Mouse (Mus musculus): Measurements from ENCODE around the gene Ccdc6. TPM values are rescaled to one million over a fixed set of nuclear protein-coding genes. Genes with fewer than 3 reads are reported as not detected.

Ccdc6 gene
- polyA plus RNA-seq, 1 experiment from 2014 or later: 13.0 TPM

GRCm38 (mm10) chr10:70181279-70181972, 84.5 kb downstream of the Ccdc6 start:
- Histone ChIP-seq H3K27me3 (replicated peaks; ENCODE audit: control insufficient read depth, insufficient read depth, low read length) (no peaks in the 10 kb centered on the region), H3K9me3 (ENCODE audit: control insufficient read depth, low read length) (no peaks in the 10 kb centered on the region), H3K4me1 (ENCODE audit: control insufficient read depth, insufficient read depth, low read length) (peaks cover 11% of the 10 kb centered on the region; the same call in 1 of the 2 replicates), H3K9ac (ENCODE audit: low read depth, low read length) (no peak overlapping the region), H3K36me3 (ENCODE audit: control insufficient read depth, insufficient read depth, low read length) (no peaks in the 10 kb centered on the region), H3K4me2 (ENCODE audit: low read depth, low read length) (no peak overlapping the region), H3K4me3 (ENCODE audit: low read length) (no peak overlapping the region), H3K27ac (ENCODE audit: low read length) (no peak overlapping the region)
- ATAC-seq: no peak
- 79% methylated on average over 11 of the region's 11 CpGs for WGBS

- no peak for ATAC-seq
- Histone ChIP-seq H3K36me3 (ENCODE audit: control insufficient read depth, insufficient read depth, low read length) (0 out of 2 replicates have a peak, but pooled peaks cover 3% of the 10 kb centered on the region), H3K4me3 (ENCODE audit: low read length) (no peak overlapping the region), H3K27ac (ENCODE audit: low read length) (no peak overlapping the region), H3K27me3 (replicated peaks; ENCODE audit: control insufficient read depth, insufficient read depth, low read length) (no peaks in the 10 kb centered on the region), H3K4me2 (ENCODE audit: low read depth, low read length) (no peak overlapping the region), H3K9me3 (ENCODE audit: control insufficient read depth, low read length) (no peaks in the 10 kb centered on the region), H3K9ac (ENCODE audit: low read depth, low read length) (no peak overlapping the region), H3K4me1 (ENCODE audit: control insufficient read depth, insufficient read depth, low read length) (peaks cover 11% of the 10 kb centered on the region; the same call in 1 of the 2 replicates)
- WGBS: 66% methylated on average over 15 of the region's 15 CpGs
These were observed 86.5 kb downstream of the Ccdc6 start for GRCm38 (mm10) chr10:70183210-70184080.

GRCm38 (mm10) chr10:70186136-70186535, 89.2 kb downstream of the Ccdc6 start:
- Histone ChIP-seq H3K4me3 (ENCODE audit: low read length) (no peak overlapping the region), H3K4me2 (ENCODE audit: low read depth, low read length) (no peak overlapping the region), H3K9me3 (ENCODE audit: control insufficient read depth, low read length) (no peaks in the 10 kb centered on the region), H3K9ac (ENCODE audit: low read depth, low read length) (no peak overlapping the region), H3K27ac (ENCODE audit: low read length) (no peak overlapping the region), H3K4me1 (ENCODE audit: control insufficient read depth, insufficient read depth, low read length) (peaks cover 9% of the 10 kb centered on the region; the same call in 1 of the 2 replicates), H3K36me3 (ENCODE audit: control insufficient read depth, insufficient read depth, low read length) (peaks cover 10% of the 10 kb centered on the region), H3K27me3 (replicated peaks; ENCODE audit: control insufficient read depth, insufficient read depth, low read length) (no peaks in the 10 kb centered on the region)
- WGBS: 70% methylated on average over 9 of the region's 9 CpGs
- ATAC-seq: 0 out of 2 replicates have a peak, but pooled peaks have one; percentile 26

GRCm38 (mm10) chr10:70186586-70186985, 89.7 kb downstream of the Ccdc6 start:
- 90% methylated on average over 7 of the region's 7 CpGs for WGBS
- H3K4me3 ChIP-seq (ENCODE audit: low read length): no peak overlapping the region
- peaks cover 5% of the 10 kb centered on the region; the same call in 1 of the 2 replicates for H3K4me1 ChIP-seq (ENCODE audit: control insufficient read depth, insufficient read depth, low read length)
- no peaks in the 10 kb centered on the region for H3K27me3 ChIP-seq (replicated peaks; ENCODE audit: control insufficient read depth, insufficient read depth, low read length)
- no peaks in the 10 kb centered on the region for H3K9me3 ChIP-seq (ENCODE audit: control insufficient read depth, low read length)
- H3K27ac ChIP-seq (ENCODE audit: low read length): no peak overlapping the region
- no peak overlapping the region for H3K4me2 ChIP-seq (ENCODE audit: low read depth, low read length)
- ATAC-seq: no peak
- H3K9ac ChIP-seq (ENCODE audit: low read depth, low read length): no peak overlapping the region
- H3K36me3 ChIP-seq (ENCODE audit: control insufficient read depth, insufficient read depth, low read length): peaks cover 13% of the 10 kb centered on the region

- Histone ChIP-seq H3K9ac (ENCODE audit: low read depth, low read length) (no peak overlapping the region), H3K4me3 (ENCODE audit: low read length) (no peak overlapping the region), H3K27me3 (replicated peaks; ENCODE audit: control insufficient read depth, insufficient read depth, low read length) (no peaks in the 10 kb centered on the region), H3K36me3 (ENCODE audit: control insufficient read depth, insufficient read depth, low read length) (peaks cover 14% of the 10 kb centered on the region), H3K9me3 (ENCODE audit: control insufficient read depth, low read length) (no peaks in the 10 kb centered on the region), H3K27ac (ENCODE audit: low read length) (no peak overlapping the region), H3K4me2 (ENCODE audit: low read depth, low read length) (no peak overlapping the region), H3K4me1 (ENCODE audit: control insufficient read depth, insufficient read depth, low read length) (no peaks in the 10 kb centered on the region)
- no peak for ATAC-seq
- WGBS: 82% methylated on average over 13 of the region's 13 CpGs
These were observed 92.9 kb downstream of the Ccdc6 start for GRCm38 (mm10) chr10:70189864-70190263.

- Histone ChIP-seq H3K27me3 (replicated peaks; ENCODE audit: control insufficient read depth, insufficient read depth, low read length) (no peaks in the 10 kb centered on the region), H3K4me2 (ENCODE audit: low read depth, low read length) (no peak overlapping the region), H3K9ac (ENCODE audit: low read depth, low read length) (no peak overlapping the region), H3K36me3 (ENCODE audit: control insufficient read depth, insufficient read depth, low read length) (peaks cover 8% of the 10 kb centered on the region), H3K4me3 (ENCODE audit: low read length) (no peak overlapping the region), H3K9me3 (ENCODE audit: control insufficient read depth, low read length) (no peaks in the 10 kb centered on the region), H3K27ac (ENCODE audit: low read length) (no peak overlapping the region), H3K4me1 (ENCODE audit: control insufficient read depth, insufficient read depth, low read length) (peaks cover 7% of the 10 kb centered on the region; the same call in 1 of the 2 replicates)
- WGBS: 64% methylated on average over 9 of the region's 9 CpGs
- ATAC-seq: no peak
These were observed 97.4 kb downstream of the Ccdc6 start for GRCm38 (mm10) chr10:70194283-70194682.

- no peak overlapping the region for H3K9ac ChIP-seq (ENCODE audit: low read depth, low read length)
- H3K4me2 ChIP-seq (ENCODE audit: low read depth, low read length): no peak overlapping the region
- ATAC-seq: peak; percentile 72
- no peaks in the 10 kb centered on the region for H3K27me3 ChIP-seq (replicated peaks; ENCODE audit: control insufficient read depth, insufficient read depth, low read length)
- 67% methylated on average over 7 of the region's 7 CpGs for WGBS
- no peak overlapping the region; the same call in 1 of the 2 replicates for H3K27ac ChIP-seq (ENCODE audit: low read length)
- no peaks in the 10 kb centered on the region for H3K9me3 ChIP-seq (ENCODE audit: control insufficient read depth, low read length)
- peaks cover 4% of the 10 kb centered on the region; the same call in 1 of the 2 replicates for H3K36me3 ChIP-seq (ENCODE audit: control insufficient read depth, insufficient read depth, low read length)
- peaks cover 7% of the 10 kb centered on the region; the same call in 1 of the 2 replicates for H3K4me1 ChIP-seq (ENCODE audit: control insufficient read depth, insufficient read depth, low read length)
- H3K4me3 ChIP-seq (ENCODE audit: low read length): no peak overlapping the region
These were observed 98.4 kb downstream of the Ccdc6 start for GRCm38 (mm10) chr10:70195279-70195678.

- peak; percentile 71 for ATAC-seq
- Histone ChIP-seq H3K4me2 (ENCODE audit: low read depth, low read length) (no peak overlapping the region), H3K27ac (ENCODE audit: low read length) (no peak overlapping the region), H3K9me3 (ENCODE audit: control insufficient read depth, low read length) (no peaks in the 10 kb centered on the region), H3K36me3 (ENCODE audit: control insufficient read depth, insufficient read depth, low read length) (peaks cover 4% of the 10 kb centered on the region; the same call in 1 of the 2 replicates), H3K27me3 (replicated peaks; ENCODE audit: control insufficient read depth, insufficient read depth, low read length) (no peaks in the 10 kb centered on the region), H3K4me3 (ENCODE audit: low read length) (no peak overlapping the region), H3K4me1 (ENCODE audit: control insufficient read depth, insufficient read depth, low read length) (peaks cover 7% of the 10 kb centered on the region; the same call in 1 of the 2 replicates), H3K9ac (ENCODE audit: low read depth, low read length) (no peak overlapping the region)
- 54% methylated on average over 7 of the region's 7 CpGs for WGBS
These were observed 98.9 kb downstream of the Ccdc6 start for GRCm38 (mm10) chr10:70195786-70196185.

GRCm38 (mm10) chr10:70196666-70197065, 99.7 kb downstream of the Ccdc6 start:
- no peak overlapping the region for H3K9ac ChIP-seq (ENCODE audit: low read depth, low read length)

More at GRCm38 (mm10) chr10:70196666-70197065, 99.7 kb downstream of the Ccdc6 start:
- 85% methylated on average over 6 of the region's 6 CpGs for WGBS
- Histone ChIP-seq H3K9me3 (ENCODE audit: control insufficient read depth, low read length) (no peaks in the 10 kb centered on the region), H3K27me3 (replicated peaks; ENCODE audit: control insufficient read depth, insufficient read depth, low read length) (no peaks in the 10 kb centered on the region), H3K4me3 (ENCODE audit: low read length) (no peak overlapping the region), H3K4me2 (ENCODE audit: low read depth, low read length) (no peak overlapping the region), H3K36me3 (ENCODE audit: control insufficient read depth, insufficient read depth, low read length) (peaks cover under 1% of the 10 kb centered on the region; the same call in 1 of the 2 replicates), H3K27ac (ENCODE audit: low read length) (no peak overlapping the region), H3K4me1 (ENCODE audit: control insufficient read depth, insufficient read depth, low read length) (peaks cover 7% of the 10 kb centered on the region; the same call in 1 of the 2 replicates)
- no peak for ATAC-seq

Measured in intestine, embryonic 16.5 days (tissue).